Mouse (Mus musculus) CH12.LX (cell line): ENCODE measurements around the gene Sprr3. TPM values are rescaled to one million over a fixed set of nuclear protein-coding genes. Genes with fewer than 3 reads are reported as not detected.

Experiments
- DNase-seq: peaks from one replicate; pipeline ENCODE4 v3.0.0-alpha.2; 2013; ENCODE audit errors: extremely low read depth
- H3K27ac ChIP-seq: 2 replicates; pipeline ENCODE4 v1.5.1; 2012; ENCODE audit warnings: low read depth, mild to moderate bottlenecking, control low read depth, moderate library complexity; ENCODE audit not compliant: insufficient read depth
- H3K27me3 ChIP-seq: replicated peaks from 2 replicates; pipeline ENCODE3; 2012; ENCODE audit warnings: inconsistent platforms
- H3K36me3 ChIP-seq, 2 experiments: replicated peaks in 1 of 2; 2 replicates each; pipeline versions ENCODE3 to v1.6.1; 2012; ENCODE audit warnings: inconsistent platforms in 1 of 2, low read length in 1 of 2, mild to moderate bottlenecking in 1 of 2, mixed read lengths in 1 of 2, moderate library complexity in 1 of 2; ENCODE audit not compliant: control insufficient read depth in 1 of 2, insufficient read depth in 1 of 2
- H3K4me1 ChIP-seq, 2 experiments: 2 replicates each; pipeline ENCODE4 v1.6.1; 2012; ENCODE audit warnings: inconsistent platforms in 1 of 2, moderate library complexity in 1 of 2; ENCODE audit not compliant: insufficient read depth in 2 of 2, control insufficient read depth in 1 of 2
- H3K4me2 ChIP-seq: 2 replicates; pipeline ENCODE4 v1.6.1; 2012; ENCODE audit warnings: low read depth, mild to moderate bottlenecking, control low read depth; ENCODE audit not compliant: poor library complexity, insufficient read depth, severe bottlenecking
- H3K4me3 ChIP-seq, 3 experiments: fragments of 150-350 bp in 1 of 3; sonication (generic) in 1 of 3; replicated peaks in 1 of 3; 2 replicates each; pipeline versions ENCODE3 to v1.5.1; 2011 to 2012; ENCODE audit warnings: low read depth in 2 of 3, low read length in 2 of 3, mild to moderate bottlenecking in 2 of 3, moderate library complexity in 2 of 3, control low read depth in 1 of 3, improper control_type of control experiment in 1 of 3, inconsistent platforms in 1 of 3, mixed read lengths in 1 of 3; ENCODE audit not compliant: poor library complexity in 1 of 3
- H3K79me2 ChIP-seq: replicated peaks from 2 replicates; pipeline ENCODE4 v1.6.1; 2012; ENCODE audit warnings: mild to moderate bottlenecking, moderate library complexity; ENCODE audit not compliant: control insufficient read depth, poor library complexity, insufficient read depth, severe bottlenecking; ENCODE audit errors: extremely low read depth
- H3K9ac ChIP-seq: 2 replicates; pipeline ENCODE4 v1.6.1; 2012; ENCODE audit warnings: low read depth, mild to moderate bottlenecking, control low read depth, moderate library complexity; ENCODE audit not compliant: insufficient read depth
- H3K9me3 ChIP-seq: replicated peaks from 2 replicates; pipeline ENCODE3; 2012; ENCODE audit warnings: low read length, inconsistent platforms, mixed read lengths
- BHLHE40 ChIP-seq: IDR thresholded peaks from 2 replicates; pipeline ENCODE4 v1.6.1; 2011; ENCODE audit warnings: mild to moderate bottlenecking, low read depth, low read length, improper control_type of control experiment
- CHD2 ChIP-seq: IDR thresholded peaks from 2 replicates; pipeline ENCODE4 v1.6.1; 2011; ENCODE audit warnings: low read length, improper control_type of control experiment
- E2F4 ChIP-seq: IDR thresholded peaks from 2 replicates; pipeline ENCODE4 v1.6.1; 2011; ENCODE audit warnings: low read depth, low read length, improper control_type of control experiment; ENCODE audit not compliant: insufficient replicate concordance
- ELF1 ChIP-seq: IDR thresholded peaks from 2 replicates; pipeline ENCODE4 v1.6.1; 2014; ENCODE audit warnings: low read depth, mild to moderate bottlenecking, inconsistent platforms, low read length, improper control_type of control experiment
- ETS1 ChIP-seq: conservative IDR thresholded peaks from 2 replicates; pipeline ENCODE4 v1.6.1; 2012; ENCODE audit warnings: low read depth, mild to moderate bottlenecking, inconsistent platforms, low read length, improper control_type of control experiment, moderate library complexity
- GABPA ChIP-seq: IDR thresholded peaks from 2 replicates; pipeline ENCODE4 v1.6.1; 2012; ENCODE audit warnings: low read depth, low read length, improper control_type of control experiment, inconsistent platforms; ENCODE audit not compliant: insufficient replicate concordance
- KAT2A ChIP-seq: IDR thresholded peaks from 2 replicates; pipeline ENCODE4 v1.6.1; 2012; ENCODE audit warnings: low read length, improper control_type of control experiment, inconsistent platforms; ENCODE audit not compliant: insufficient replicate concordance
- MAFK ChIP-seq: IDR thresholded peaks from 2 replicates; pipeline ENCODE4 v1.6.1; 2011; ENCODE audit warnings: low read length, improper control_type of control experiment; ENCODE audit not compliant: insufficient replicate concordance
- MAX ChIP-seq: IDR thresholded peaks from 2 replicates; pipeline ENCODE4 v1.6.1; 2011; ENCODE audit warnings: low read length, improper control_type of control experiment
- MEF2A ChIP-seq: IDR thresholded peaks from 2 replicates; pipeline ENCODE4 v1.6.1; 2014; ENCODE audit warnings: low read depth, mild to moderate bottlenecking, inconsistent platforms, low read length, improper control_type of control experiment, borderline replicate concordance
- NELFE ChIP-seq: IDR thresholded peaks from 2 replicates; pipeline ENCODE4 v1.6.1; 2011; ENCODE audit warnings: low read depth, low read length, improper control_type of control experiment
- POLR2A ChIP-seq: IDR thresholded peaks from 2 replicates; pipeline ENCODE4 v1.6.1; 2011; ENCODE audit warnings: low read depth, mild to moderate bottlenecking, improper control_type of control experiment, low read length
- POLR2AphosphoS2 ChIP-seq: IDR thresholded peaks from 2 replicates; pipeline ENCODE4 v1.6.1; 2011; ENCODE audit warnings: low read depth, low read length, improper control_type of control experiment
- RAD21 ChIP-seq: IDR thresholded peaks from 2 replicates; pipeline ENCODE4 v1.6.1; 2011; ENCODE audit warnings: low read depth, mild to moderate bottlenecking, low read length, improper control_type of control experiment, moderate library complexity
- SIN3A ChIP-seq: IDR thresholded peaks from 2 replicates; pipeline ENCODE4 v1.6.1; 2012; ENCODE audit warnings: low read length, improper control_type of control experiment, inconsistent platforms
- TBP ChIP-seq: conservative IDR thresholded peaks from 2 replicates; pipeline ENCODE4 v1.6.1; 2011; ENCODE audit warnings: low read depth, low read length, improper control_type of control experiment
- TCF12 ChIP-seq: IDR thresholded peaks from 2 replicates; pipeline ENCODE4 v1.6.1; 2014; ENCODE audit warnings: low read depth, mild to moderate bottlenecking, inconsistent platforms, low read length, improper control_type of control experiment
- ZKSCAN1 ChIP-seq: IDR thresholded peaks from 2 replicates; pipeline ENCODE4 v1.6.1; 2012; ENCODE audit warnings: low read depth, inconsistent platforms, low read length, improper control_type of control experiment, borderline replicate concordance
- ZNF384 ChIP-seq: IDR thresholded peaks from 2 replicates; pipeline ENCODE4 v1.6.1; 2012; ENCODE audit warnings: low read depth, low read length, improper control_type of control experiment, inconsistent platforms
- dilution Hi-C: fragments of 300-500 bp; cut with MboI; formaldehyde crosslinking; loops from 2 replicates; pipeline ENCODE4 v1.14.3; 2020; ENCODE audit warnings: low sequenced_read_pairs; ENCODE audit not compliant: extremely low pct_unique_long_range_greater_than_20kb, extremely low pct_ligation_motif_present
- in situ Hi-C: fragments of 300-500 bp; cut with MboI; formaldehyde crosslinking; loops from 3 replicates; pipeline ENCODE4 v1.14.3; 2019; ENCODE audit warnings: low sequenced_read_pairs, low pct_ligation_motif_present, low pct_unique_long_range_greater_than_20kb, mixed read lengths
- polyA plus RNA-seq: library from polyadenylated mRNA; unstranded; fragments of >175 nt; gene quantifications from 2 replicates; pipeline ENCODE4 v1.2.1, GENCODE M21; 2012; ENCODE audit warnings: low read depth; ENCODE audit not compliant: insufficient read length
- total RNA-seq, 2 experiments: library from RNA; depleted of rRNA; stranded (reverse); fragments of 300-350 nt in 1 of 2; fragments of >200 nt in 1 of 2; gene quantifications; 2 replicates each; pipeline ENCODE4 v1.2.3; 2012 to 2014

Sprr3 gene
- total RNA-seq (2012; rRNA removed), result not detected in 2 replicates
- total RNA-seq (2014; rRNA removed), result not detected in 2 replicates
- polyA plus RNA-seq, result not detected in 2 replicates

GRCm38 (mm10) chr3:92458620-92459019, at the start of gene Sprr3:
Gene Sprr3, minus strand, starts transcription at chr3:92458720.
- in situ Hi-C loops, result no loop called here
- H3K79me2 ChIP-seq, result no peaks in the 10 kb centered on the region; the same call in 1 of the 2 replicates
- H3K27ac ChIP-seq, result no peak within 1 kb of the TSS
- no peaks in the 10 kb centered on the region for H3K36me3 ChIP-seq
- no peak within 1 kb of the TSS for H3K4me2 ChIP-seq
- H3K9me3 ChIP-seq, result peaks cover 33% of the 10 kb centered on the region
- dilution Hi-C loops, result no loop called here
- H3K9ac ChIP-seq, result no peak within 1 kb of the TSS
- no peak for DNase-seq
- no peaks in the 10 kb centered on the region for H3K27me3 ChIP-seq
- H3K4me1 ChIP-seq, result no peaks in the 10 kb centered on the region
- H3K4me3 ChIP-seq, result no peak within 1 kb of the TSS
- no peak for TF ChIP-seq POLR2A
- TF ChIP-seq BHLHE40, result no peak
- no peak for TF ChIP-seq E2F4
- no peak for TF ChIP-seq POLR2AphosphoS2
- TF ChIP-seq MAFK, result no peak
- TF ChIP-seq TBP, result no peak
- no peak for TF ChIP-seq SIN3A
- no peak for TF ChIP-seq NELFE
- TF ChIP-seq TCF12, result no peak
- no peak for TF ChIP-seq ZNF384
- TF ChIP-seq ZKSCAN1, result no peak
- TF ChIP-seq MAX, result no peak
- no peak for TF ChIP-seq ETS1
- no peak for TF ChIP-seq ELF1
- TF ChIP-seq MEF2A, result no peak
- TF ChIP-seq GABPA, result no peak

DNA sequence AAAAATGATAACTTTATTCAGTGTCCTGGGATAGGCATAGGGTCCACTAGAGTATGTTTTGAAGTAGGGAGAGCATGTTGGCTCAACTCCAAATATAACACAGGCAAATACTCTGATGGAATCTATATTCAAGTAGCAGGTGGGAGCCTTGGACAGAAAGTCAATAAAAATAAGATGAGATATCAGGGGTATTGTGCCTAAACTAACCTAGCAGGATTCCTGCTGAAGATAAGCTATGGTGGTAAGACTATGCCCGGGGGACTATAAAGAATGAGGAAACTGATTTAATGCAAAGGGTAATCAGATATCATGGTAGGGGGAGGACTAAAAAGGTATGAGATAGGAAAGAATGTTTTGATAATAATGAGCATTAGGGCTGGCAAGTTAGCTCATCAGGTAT, 49.7 kb upstream of the Sprr3 start:
- in situ Hi-C loops, result no loop called here
- H3K27me3 ChIP-seq, result no peaks in the 10 kb centered on the region

More for the DNA sequence above, 49.7 kb upstream of the Sprr3 start:
- Histone ChIP-seq H3K9me3 (peaks cover 28% of the 10 kb centered on the region), H3K4me2 (no peak overlapping the region), H3K27ac (no peak overlapping the region), H3K4me3 (no peak overlapping the region), H3K36me3 (no peaks in the 10 kb centered on the region), H3K9ac (no peak overlapping the region), H3K4me1 (no peaks in the 10 kb centered on the region), H3K79me2 (no peaks in the 10 kb centered on the region)
- dilution Hi-C loops, result no loop called here
- no peak for DNase-seq
- TF ChIP-seq MAX, result no peak
- no peak for TF ChIP-seq POLR2AphosphoS2
- TF ChIP-seq SIN3A, result no peak
- no peak for TF ChIP-seq MAFK
- no peak for TF ChIP-seq CHD2
- TF ChIP-seq NELFE, result no peak
- TF ChIP-seq RAD21, result no peak
- TF ChIP-seq KAT2A, result no peak
- no peak for TF ChIP-seq TCF12
